Mouse (Mus musculus): ENCODE results near the gene Abca13. TPM values are rescaled to one million over a fixed set of nuclear protein-coding genes. Genes with fewer than 3 reads are reported as not detected.

Abca13 gene
- polyA plus RNA-seq, 2 experiments, result 0.10 to 0.11 TPM

GRCm38 (mm10) chr11:9194861-9195260 is 3.1 kb downstream of the Abca13 start:
- DNase-seq (ENCODE audit: low read depth in 3 of 3, low spot score in 3 of 3) (no peak), ATAC-seq (ENCODE audit: insufficient read depth) (no peak)
- H3K4me3 ChIP-seq (ENCODE audit: insufficient read depth in 1 of 2, low read depth in 2 of 2, low read length in 2 of 2), result no peak overlapping the region
- H3K4me2 ChIP-seq (ENCODE audit: low read depth), result no peak overlapping the region
- no peak overlapping the region for H3K9ac ChIP-seq (replicated peaks)
- TF ChIP-seq CTCF (IDR thresholded peaks at IDR 0.05; ENCODE audit: low read depth), result no peak
- no peak for TF ChIP-seq EP300 (IDR thresholded peaks at IDR 0.05; ENCODE audit: low read depth)
- H3K4me1 ChIP-seq (replicated peaks; ENCODE audit: control insufficient read depth in 2 of 2, insufficient read depth in 2 of 2, low read length in 1 of 2), result no peaks in the 10 kb centered on the region
- no peaks in the 10 kb centered on the region for H3K9me3 ChIP-seq (ENCODE audit: control insufficient read depth, low read length)
- no peak overlapping the region for H3K27ac ChIP-seq
- H3K27me3 ChIP-seq (ENCODE audit: control insufficient read depth, insufficient read depth, low read length), result no peaks in the 10 kb centered on the region
- no peaks in the 10 kb centered on the region for H3K36me3 ChIP-seq (replicated peaks; ENCODE audit: control insufficient read depth, insufficient read depth, low read depth)
- 70% methylated on average over 3 of the region's 3 CpGs for WGBS (ENCODE audit: insufficient replicate concordance)

- H3K9me3 ChIP-seq (ENCODE audit: control insufficient read depth, low read length), result no peaks in the 10 kb centered on the region
- no peak overlapping the region for H3K27ac ChIP-seq
- no peak overlapping the region for H3K4me2 ChIP-seq (ENCODE audit: low read depth)
- no peaks in the 10 kb centered on the region for H3K36me3 ChIP-seq (replicated peaks; ENCODE audit: control insufficient read depth, insufficient read depth, low read depth)
- no peak for TF ChIP-seq CTCF (IDR thresholded peaks at IDR 0.05; ENCODE audit: low read depth)
- no peak for TF ChIP-seq EP300 (IDR thresholded peaks at IDR 0.05; ENCODE audit: low read depth)
- no peaks in the 10 kb centered on the region for H3K27me3 ChIP-seq (ENCODE audit: control insufficient read depth, insufficient read depth, low read length)
- DNase-seq (ENCODE audit: low read depth in 3 of 3, low spot score in 3 of 3) (no peak), ATAC-seq (ENCODE audit: insufficient read depth) (no peak)
- H3K4me3 ChIP-seq (ENCODE audit: insufficient read depth in 1 of 2, low read depth in 2 of 2, low read length in 2 of 2), result no peak overlapping the region
- no peak overlapping the region for H3K9ac ChIP-seq (replicated peaks)
- WGBS (ENCODE audit: insufficient replicate concordance), result 48% methylated on average over 2 of the region's 2 CpGs
- H3K4me1 ChIP-seq (replicated peaks; ENCODE audit: control insufficient read depth in 2 of 2, insufficient read depth in 2 of 2, low read length in 1 of 2), result no peaks in the 10 kb centered on the region
Observed at GRCm38 (mm10) chr11:9199868-9200267, 8.1 kb downstream of the Abca13 start.

- H3K4me3 ChIP-seq (ENCODE audit: insufficient read depth in 1 of 2, low read depth in 2 of 2, low read length in 2 of 2), result no peak overlapping the region
- no peak overlapping the region for H3K27ac ChIP-seq
- no peak overlapping the region for H3K4me2 ChIP-seq (ENCODE audit: low read depth)
- no peak for TF ChIP-seq CTCF (IDR thresholded peaks at IDR 0.05; ENCODE audit: low read depth)
- H3K27me3 ChIP-seq (ENCODE audit: control insufficient read depth, insufficient read depth, low read length), result no peaks in the 10 kb centered on the region
- H3K9me3 ChIP-seq (ENCODE audit: control insufficient read depth, low read length), result no peaks in the 10 kb centered on the region
- H3K9ac ChIP-seq (replicated peaks), result no peak overlapping the region
- WGBS (ENCODE audit: insufficient replicate concordance), result 55% methylated on average over 8 of the region's 8 CpGs
- no peaks in the 10 kb centered on the region for H3K4me1 ChIP-seq (replicated peaks; ENCODE audit: control insufficient read depth in 2 of 2, insufficient read depth in 2 of 2, low read length in 1 of 2)
- ATAC-seq (ENCODE audit: insufficient read depth) (no peak), DNase-seq (ENCODE audit: low read depth in 3 of 3, low spot score in 3 of 3) (no peak)
- no peaks in the 10 kb centered on the region for H3K36me3 ChIP-seq (replicated peaks; ENCODE audit: control insufficient read depth, insufficient read depth, low read depth)
Observed at GRCm38 (mm10) chr11:9210707-9211106, 19.0 kb downstream of the Abca13 start.

- no peak for ATAC-seq (ENCODE audit: insufficient read depth)
- no peaks in the 10 kb centered on the region for H3K27me3 ChIP-seq (ENCODE audit: control insufficient read depth, insufficient read depth, low read length)
- no peak for DNase-seq (ENCODE audit: low read depth in 3 of 3, low spot score in 3 of 3)
- WGBS (ENCODE audit: insufficient replicate concordance), result 66% methylated on average over 9 of the region's 9 CpGs
- no peak overlapping the region for H3K9ac ChIP-seq (replicated peaks)
- no peaks in the 10 kb centered on the region for H3K36me3 ChIP-seq (replicated peaks; ENCODE audit: control insufficient read depth, insufficient read depth, low read depth)
- no peaks in the 10 kb centered on the region for H3K4me1 ChIP-seq (replicated peaks; ENCODE audit: control insufficient read depth in 2 of 2, insufficient read depth in 2 of 2, low read length in 1 of 2)
- no peak overlapping the region for H3K4me3 ChIP-seq (ENCODE audit: insufficient read depth in 1 of 2, low read depth in 2 of 2, low read length in 2 of 2)
- H3K9me3 ChIP-seq (ENCODE audit: control insufficient read depth, low read length), result no peaks in the 10 kb centered on the region
- no peak for TF ChIP-seq CTCF (IDR thresholded peaks at IDR 0.05; ENCODE audit: low read depth)
- no peak overlapping the region for H3K27ac ChIP-seq
- H3K4me2 ChIP-seq (ENCODE audit: low read depth), result no peak overlapping the region
Observed at GRCm38 (mm10) chr11:9213580-9213979, 21.8 kb downstream of the Abca13 start.

GRCm38 (mm10) chr11:9216252-9216651 is 24.5 kb downstream of the Abca13 start:
- Histone ChIP-seq H3K36me3 (replicated peaks; ENCODE audit: control insufficient read depth, insufficient read depth, low read depth) (no peaks in the 10 kb centered on the region), H3K4me2 (ENCODE audit: low read depth) (no peak overlapping the region), H3K9ac (replicated peaks) (no peak overlapping the region), H3K27me3 (ENCODE audit: control insufficient read depth, insufficient read depth, low read length) (no peaks in the 10 kb centered on the region), H3K4me1 (replicated peaks; ENCODE audit: control insufficient read depth in 2 of 2, insufficient read depth in 2 of 2, low read length in 1 of 2) (no peaks in the 10 kb centered on the region), H3K9me3 (ENCODE audit: control insufficient read depth, low read length) (no peaks in the 10 kb centered on the region), H3K4me3 (ENCODE audit: insufficient read depth in 1 of 2, low read depth in 2 of 2, low read length in 2 of 2) (no peak overlapping the region), H3K27ac (no peak overlapping the region)
- 35% methylated on average over 4 of the region's 4 CpGs for WGBS (ENCODE audit: insufficient replicate concordance)
- ATAC-seq (ENCODE audit: insufficient read depth) (no peak), DNase-seq (ENCODE audit: low read depth in 3 of 3, low spot score in 3 of 3) (no peak)
- TF ChIP-seq EP300 (IDR thresholded peaks at IDR 0.05; ENCODE audit: low read depth) (no peak), CTCF (IDR thresholded peaks at IDR 0.05; ENCODE audit: low read depth) (no peak)

- Histone ChIP-seq H3K27ac (no peak overlapping the region), H3K9ac (replicated peaks) (no peak overlapping the region), H3K36me3 (replicated peaks; ENCODE audit: control insufficient read depth, insufficient read depth, low read depth) (no peaks in the 10 kb centered on the region), H3K4me1 (replicated peaks; ENCODE audit: control insufficient read depth in 2 of 2, insufficient read depth in 2 of 2, low read length in 1 of 2) (no peaks in the 10 kb centered on the region), H3K4me3 (ENCODE audit: insufficient read depth in 1 of 2, low read depth in 2 of 2, low read length in 2 of 2) (no peak overlapping the region), H3K27me3 (ENCODE audit: control insufficient read depth, insufficient read depth, low read length) (no peaks in the 10 kb centered on the region), H3K4me2 (ENCODE audit: low read depth) (no peak overlapping the region), H3K9me3 (ENCODE audit: control insufficient read depth, low read length) (no peaks in the 10 kb centered on the region)
- WGBS (ENCODE audit: insufficient replicate concordance), result 59% methylated on average over 3 of the region's 3 CpGs
- ATAC-seq (ENCODE audit: insufficient read depth), result no peak
- TF ChIP-seq EP300 (IDR thresholded peaks at IDR 0.05; ENCODE audit: low read depth) (no peak), CTCF (IDR thresholded peaks at IDR 0.05; ENCODE audit: low read depth) (no peak)
- no peak for DNase-seq (ENCODE audit: low read depth in 3 of 3, low spot score in 3 of 3)
Observed at GRCm38 (mm10) chr11:9220501-9220900, 28.8 kb downstream of the Abca13 start.

Data from liver, embryonic 14.5 days (tissue).